Mouse (Mus musculus) hindbrain, embryonic 13.5 days (tissue): ENCODE data around the gene Kcnh1. TPM values are rescaled to one million over a fixed set of nuclear protein-coding genes. Genes with fewer than 3 reads are reported as not detected.

Source experiments
- ATAC-seq: fragments of 200-750 bp; cut with Nextera tagmentation; 2 replicates; pipeline ENCODE4 v1.8.0; 2017; ENCODE audit warnings: moderate TSS enrichment; ENCODE audit not compliant: low FRiP score
- H3K27ac ChIP-seq: fragments of 300-500 bp; sonication (generic); 2 replicates; pipeline ENCODE4 v1.5.1; 2015; ENCODE audit warnings: inconsistent platforms, mild to moderate bottlenecking, moderate library complexity
- H3K27me3 ChIP-seq: fragments of 300-500 bp; sonication (generic); 2 replicates; pipeline ENCODE4 v1.6.1; 2015; ENCODE audit warnings: mild to moderate bottlenecking, inconsistent platforms
- H3K36me3 ChIP-seq: fragments of 300-500 bp; sonication (generic); 2 replicates; pipeline ENCODE4 v1.6.1; 2015; ENCODE audit warnings: mild to moderate bottlenecking, inconsistent platforms
- H3K4me1 ChIP-seq: fragments of 300-500 bp; sonication (generic); replicated peaks from 2 replicates; pipeline ENCODE4 v1.6.1; 2015; ENCODE audit warnings: inconsistent platforms
- H3K4me2 ChIP-seq: fragments of 300-500 bp; sonication (generic); 2 replicates; pipeline ENCODE4 v1.6.1; 2015; ENCODE audit warnings: inconsistent platforms, mild to moderate bottlenecking, moderate library complexity
- H3K4me3 ChIP-seq: fragments of 300-500 bp; sonication (generic); 2 replicates; pipeline ENCODE4 v1.5.1; 2015; ENCODE audit warnings: mild to moderate bottlenecking, inconsistent platforms
- H3K9ac ChIP-seq: fragments of 300-500 bp; sonication (generic); 2 replicates; pipeline ENCODE4 v1.6.1; 2015; ENCODE audit warnings: mild to moderate bottlenecking, inconsistent platforms
- H3K9me3 ChIP-seq: fragments of 300-500 bp; sonication (generic); 2 replicates; pipeline ENCODE4 v1.6.1; 2016; ENCODE audit warnings: inconsistent platforms
- WGBS: fragments of 180-500 bp; shearing (Covaris S2); methylation state at CpG from one replicate; pipeline ENCODE4 v1.1.7; 2015; 5-methylcytosine and 5-hydroxymethylcytosine counted together
- polyA plus RNA-seq: library from polyadenylated mRNA; unstranded; fragments of >200 nt; fragmentation: Nextera tagmentation; extraction: Ambion mirVana; gene quantifications from 2 replicates; pipeline ENCODE4 v1.2.1, GENCODE M21; 2015

Gene Kcnh1
- polyA plus RNA-seq, 1 experiment from 2014 or later: 1.8 TPM

- Histone ChIP-seq H3K27ac (no peak overlapping the region), H3K4me1 (no peaks in the 10 kb centered on the region), H3K4me3 (no peak overlapping the region), H3K36me3 (no peaks in the 10 kb centered on the region), H3K9me3 (no peaks in the 10 kb centered on the region), H3K27me3 (no peaks in the 10 kb centered on the region), H3K9ac (no peak overlapping the region), H3K4me2 (no peak overlapping the region)
- WGBS: 87% methylated on average over 2 of the region's 2 CpGs
- ATAC-seq: no peak
These were observed 201.7 kb downstream of the Kcnh1 start for GRCm38 (mm10) chr1:192392232-192392631.

DNA sequence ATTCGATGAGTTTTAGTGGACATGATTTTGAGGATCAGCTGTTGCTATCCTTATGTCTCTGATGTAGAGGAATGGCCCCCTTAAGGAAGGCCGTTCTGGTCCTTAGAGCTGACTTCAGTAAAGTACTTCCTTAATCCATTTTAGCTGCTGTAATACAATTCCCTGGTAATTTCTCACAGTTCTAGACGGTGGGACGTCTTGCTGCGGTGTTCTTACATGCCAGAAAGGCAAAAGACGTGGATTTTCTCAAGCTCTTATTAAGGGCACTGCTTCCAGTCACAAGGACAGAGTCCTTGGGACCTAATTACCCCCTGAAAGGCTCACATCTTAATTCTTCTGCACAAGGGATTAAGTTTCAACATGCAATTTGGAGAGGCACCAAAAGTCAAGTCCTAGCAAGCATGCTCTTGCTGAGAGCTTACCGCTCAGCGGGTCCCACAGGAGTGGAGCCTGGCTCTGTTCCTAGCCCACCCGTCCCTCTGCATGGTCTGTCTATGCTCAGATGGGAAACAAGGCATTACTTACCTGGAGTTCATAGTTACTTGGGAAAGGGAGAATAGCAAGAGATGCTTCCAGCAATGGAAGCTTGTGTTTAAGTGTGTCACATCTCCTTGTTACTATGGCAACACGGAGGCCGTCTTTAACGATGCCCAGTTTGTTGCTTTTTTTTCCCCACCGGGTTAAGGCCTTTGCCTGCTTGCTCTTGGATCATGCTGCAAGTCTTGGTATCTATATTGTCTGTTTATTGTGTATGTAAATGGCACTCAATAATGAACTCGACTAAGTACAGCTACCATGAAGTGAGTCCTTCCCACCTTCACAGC lies 209.3 kb downstream of the Kcnh1 start:
- Histone ChIP-seq H3K36me3 (no peaks in the 10 kb centered on the region), H3K4me1 (no peaks in the 10 kb centered on the region), H3K9me3 (no peaks in the 10 kb centered on the region), H3K4me2 (no peak overlapping the region), H3K27me3 (no peaks in the 10 kb centered on the region), H3K4me3 (no peak overlapping the region), H3K27ac (no peak overlapping the region), H3K9ac (no peak overlapping the region)
- WGBS: 82% methylated on average over 14 of the region's 14 CpGs
- ATAC-seq: no peak

DNA sequence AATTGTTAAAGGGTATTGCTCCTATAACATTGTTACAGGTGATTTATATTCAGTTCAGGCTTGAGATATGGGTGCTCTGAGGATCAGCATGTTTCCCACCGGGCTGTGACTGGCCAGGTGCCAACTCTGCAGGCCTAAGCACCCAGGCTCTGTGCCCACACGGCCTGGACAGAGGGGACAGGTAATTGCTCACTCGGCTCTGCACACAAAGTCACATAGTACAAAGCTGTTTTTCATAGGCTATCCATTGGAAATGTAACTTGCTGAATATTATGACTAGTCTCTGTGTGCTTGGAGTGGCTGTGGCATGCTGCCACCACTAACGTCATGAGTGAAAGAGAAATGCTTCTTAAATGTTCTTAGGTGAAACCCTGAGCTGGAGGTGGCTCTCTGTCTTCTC lies 210.4 kb downstream of the Kcnh1 start:
- WGBS: 64% methylated on average over 4 of the region's 4 CpGs
- H3K9ac ChIP-seq: no peak overlapping the region
- H3K27me3 ChIP-seq: no peaks in the 10 kb centered on the region
- H3K9me3 ChIP-seq: no peaks in the 10 kb centered on the region
- H3K4me3 ChIP-seq: no peak overlapping the region
- H3K27ac ChIP-seq: no peak overlapping the region
- no peaks in the 10 kb centered on the region for H3K36me3 ChIP-seq
- no peak for ATAC-seq
- no peaks in the 10 kb centered on the region for H3K4me1 ChIP-seq
- no peak overlapping the region for H3K4me2 ChIP-seq

DNA sequence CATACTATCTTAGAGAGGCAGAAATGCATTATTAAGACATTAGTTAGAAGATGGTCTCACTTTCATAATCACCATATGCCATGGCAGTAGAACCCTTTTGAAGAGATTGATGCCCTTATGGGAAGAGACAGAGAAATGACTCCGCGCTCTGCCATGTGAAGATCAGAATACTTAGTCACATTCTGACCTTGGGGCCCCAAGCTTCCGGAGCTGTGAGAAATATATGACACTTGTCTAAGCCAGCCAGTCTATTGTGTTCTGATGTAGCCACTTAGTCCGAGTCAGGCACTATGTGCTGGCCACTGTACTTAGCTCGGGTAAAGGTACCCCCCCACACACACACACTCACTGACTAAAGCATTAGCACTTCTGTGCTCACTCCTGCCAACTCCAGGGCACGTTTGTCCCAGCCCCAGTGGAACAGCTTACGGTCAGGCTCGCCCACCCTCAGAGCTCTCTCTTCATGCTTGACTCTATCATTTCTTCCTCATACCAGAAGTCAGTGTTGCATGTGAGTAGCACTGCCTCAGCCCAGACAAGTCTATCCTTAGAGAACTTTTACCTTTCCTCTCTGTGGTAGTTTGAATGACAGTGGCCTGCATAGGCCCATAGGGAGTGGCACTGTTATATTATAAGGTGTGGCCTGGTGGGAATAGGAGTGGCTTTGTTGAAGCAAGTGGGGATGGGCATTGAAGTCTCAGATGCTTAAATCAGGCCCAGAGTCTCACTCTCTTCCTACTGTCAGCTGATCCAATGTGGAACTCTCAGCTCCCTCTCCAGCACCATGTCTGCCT lies 212.5 kb downstream of the Kcnh1 start:
- H3K9me3 ChIP-seq: no peaks in the 10 kb centered on the region
- H3K4me3 ChIP-seq: no peak overlapping the region
- H3K27me3 ChIP-seq: no peaks in the 10 kb centered on the region
- H3K36me3 ChIP-seq: no peaks in the 10 kb centered on the region
- no peaks in the 10 kb centered on the region for H3K4me1 ChIP-seq
- H3K27ac ChIP-seq: no peak overlapping the region
- H3K9ac ChIP-seq: no peak overlapping the region
- no peak for ATAC-seq
- H3K4me2 ChIP-seq: no peak overlapping the region
- 88% methylated on average over 8 of the region's 8 CpGs for WGBS

DNA sequence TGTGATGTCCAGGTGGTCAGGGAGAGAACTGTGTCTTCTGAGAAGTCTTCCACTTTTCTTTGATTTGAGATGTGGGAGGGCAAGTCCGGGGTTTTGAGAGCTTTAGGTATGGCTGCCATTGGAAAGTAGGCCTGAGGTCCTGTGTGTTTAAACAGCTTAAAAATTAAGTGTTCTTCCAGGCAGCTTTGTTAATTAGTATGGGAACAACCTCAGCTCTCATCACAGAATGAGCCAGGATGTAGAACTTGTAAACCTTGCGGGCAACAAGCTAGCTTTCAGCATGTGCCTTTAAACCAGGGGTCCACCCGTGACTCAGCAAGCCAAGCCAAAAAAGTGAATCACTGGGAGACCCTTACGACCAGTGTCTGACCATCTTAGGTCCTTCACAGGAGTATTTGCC lies 214.6 kb downstream of the Kcnh1 start:
- Histone ChIP-seq H3K27ac (no peak overlapping the region), H3K27me3 (no peaks in the 10 kb centered on the region), H3K9ac (no peak overlapping the region), H3K4me2 (no peak overlapping the region), H3K4me3 (no peak overlapping the region), H3K4me1 (no peaks in the 10 kb centered on the region), H3K36me3 (no peaks in the 10 kb centered on the region), H3K9me3 (no peaks in the 10 kb centered on the region)
- 87% methylated on average over 4 of the region's 4 CpGs for WGBS
- no peak for ATAC-seq

DNA sequence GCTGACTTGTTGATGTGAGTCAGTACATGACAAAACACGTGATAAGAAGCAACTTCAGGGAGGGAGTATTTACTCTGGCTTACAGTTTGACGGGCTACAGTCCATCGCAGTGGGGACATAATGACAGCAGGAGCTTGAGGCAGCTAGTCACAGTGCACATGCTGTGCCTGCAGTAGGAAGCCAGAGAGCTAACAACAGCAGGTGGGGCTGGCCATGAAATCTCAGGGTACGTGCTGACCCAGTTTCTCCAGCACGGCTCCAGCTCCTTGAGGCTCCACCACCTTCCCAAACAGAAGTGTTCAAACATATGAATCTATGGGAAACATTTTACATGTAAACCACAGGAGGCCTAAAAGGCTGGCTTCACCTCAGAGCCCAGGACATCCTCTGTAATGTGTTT lies 216.0 kb downstream of the Kcnh1 start:
- H3K36me3 ChIP-seq: no peaks in the 10 kb centered on the region
- H3K4me3 ChIP-seq: no peak overlapping the region
- no peak overlapping the region for H3K4me2 ChIP-seq
- no peaks in the 10 kb centered on the region for H3K4me1 ChIP-seq
- H3K9ac ChIP-seq: no peak overlapping the region
- H3K27me3 ChIP-seq: no peaks in the 10 kb centered on the region
- ATAC-seq: no peak
- H3K27ac ChIP-seq: no peak overlapping the region
- no peaks in the 10 kb centered on the region for H3K9me3 ChIP-seq
- 83% methylated on average over 5 of the region's 5 CpGs for WGBS

- WGBS: 68% methylated on average over 3 of the region's 3 CpGs
These were observed 225.2 kb downstream of the Kcnh1 start for GRCm38 (mm10) chr1:192415813-192416212.

DNA sequence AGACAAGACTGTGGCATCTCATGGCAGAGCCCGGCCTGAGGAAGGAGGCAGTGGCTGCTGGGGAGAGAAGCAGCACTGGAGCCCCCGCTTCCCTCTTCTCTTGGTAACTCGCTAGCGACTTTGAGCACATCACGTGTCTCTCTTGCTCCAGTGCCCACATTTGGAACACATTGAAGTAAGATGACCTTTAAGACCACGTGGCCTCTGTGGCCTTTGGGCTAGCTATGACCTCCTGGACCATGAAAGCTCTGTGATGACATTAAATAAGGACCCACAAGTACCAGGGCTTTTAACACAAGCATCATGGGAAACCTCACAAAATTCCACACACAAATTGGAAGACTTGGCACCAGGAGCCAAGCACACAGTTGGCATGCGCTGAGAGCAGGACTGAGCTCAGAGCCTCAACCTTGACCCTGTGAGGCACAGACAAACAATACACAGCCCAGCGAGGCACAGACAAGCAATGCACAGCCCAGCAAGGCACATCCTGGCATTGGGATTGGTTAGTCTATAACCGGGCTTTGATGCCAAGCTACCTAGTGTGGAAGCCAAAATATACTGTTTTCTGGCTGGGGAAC lies 225.8 kb downstream of the Kcnh1 start:
- H3K9me3 ChIP-seq: no peaks in the 10 kb centered on the region
- no peaks in the 10 kb centered on the region for H3K4me1 ChIP-seq
- H3K4me2 ChIP-seq: no peak overlapping the region
- H3K27ac ChIP-seq: no peak overlapping the region
- no peaks in the 10 kb centered on the region for H3K36me3 ChIP-seq
- no peak for ATAC-seq
- no peaks in the 10 kb centered on the region for H3K27me3 ChIP-seq
- WGBS: 69% methylated on average over 9 of the region's 9 CpGs
- no peak overlapping the region for H3K4me3 ChIP-seq
- H3K9ac ChIP-seq: no peak overlapping the region

More at GRCm38 (mm10) chr1:192415813-192416212, 225.2 kb downstream of the Kcnh1 start:
- no peak for ATAC-seq
- no peak overlapping the region for H3K4me2 ChIP-seq
- H3K4me3 ChIP-seq: no peak overlapping the region
- H3K4me1 ChIP-seq: no peaks in the 10 kb centered on the region
- no peaks in the 10 kb centered on the region for H3K27me3 ChIP-seq
- H3K36me3 ChIP-seq: no peaks in the 10 kb centered on the region
- no peak overlapping the region for H3K27ac ChIP-seq
- no peaks in the 10 kb centered on the region for H3K9me3 ChIP-seq
- H3K9ac ChIP-seq: no peak overlapping the region

GRCm38 (mm10) chr1:192419176-192419575 lies 228.6 kb downstream of the Kcnh1 start:
- no peaks in the 10 kb centered on the region for H3K36me3 ChIP-seq
- H3K4me2 ChIP-seq: no peak overlapping the region
- H3K9me3 ChIP-seq: no peaks in the 10 kb centered on the region
- H3K9ac ChIP-seq: no peak overlapping the region
- H3K4me3 ChIP-seq: no peak overlapping the region
- H3K4me1 ChIP-seq: no peaks in the 10 kb centered on the region
- WGBS: 89% methylated on average over 5 of the region's 5 CpGs
- H3K27me3 ChIP-seq: no peaks in the 10 kb centered on the region
- ATAC-seq: no peak
- no peak overlapping the region for H3K27ac ChIP-seq

DNA sequence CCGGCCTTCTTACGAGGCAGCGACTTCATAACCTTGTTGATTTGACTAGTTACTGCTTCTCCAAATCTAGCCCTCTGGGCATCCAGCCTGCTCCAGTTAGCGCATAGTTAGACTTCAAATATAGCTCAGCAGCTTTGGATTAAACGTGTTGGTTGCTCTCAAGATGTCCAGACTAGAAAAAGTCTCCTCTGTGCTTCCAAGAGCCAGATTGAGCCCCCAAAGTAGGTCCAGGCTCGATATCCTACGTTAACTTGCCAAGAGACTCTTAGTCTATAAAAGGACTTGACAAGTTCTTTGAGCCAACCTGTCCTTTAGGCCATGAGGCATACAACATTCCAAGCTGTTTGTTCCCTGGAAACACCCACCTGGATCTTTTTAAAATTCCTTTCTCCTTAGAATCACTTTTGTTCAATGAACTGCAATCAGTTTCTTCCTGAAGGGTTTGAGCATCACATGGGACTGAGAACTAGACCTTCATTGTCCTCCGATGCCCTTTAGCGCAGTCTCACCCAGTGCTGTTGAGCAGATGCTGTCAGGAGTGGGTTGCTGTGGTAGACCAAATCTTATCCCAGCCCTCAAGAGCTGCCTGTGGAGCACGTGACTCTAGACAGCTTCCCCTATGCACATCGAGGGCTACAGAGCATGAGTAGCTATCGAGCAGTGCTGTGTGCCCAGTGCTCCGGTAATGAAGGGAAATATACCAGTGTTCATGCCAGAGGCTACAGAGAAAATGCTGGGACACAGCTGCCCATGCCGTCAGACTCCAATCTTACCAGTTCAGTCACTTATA lies 231.0 kb downstream of the Kcnh1 start:
- no peaks in the 10 kb centered on the region for H3K9me3 ChIP-seq
- no peaks in the 10 kb centered on the region for H3K27me3 ChIP-seq
- no peak overlapping the region for H3K9ac ChIP-seq
- no peak for ATAC-seq
- no peaks in the 10 kb centered on the region for H3K4me1 ChIP-seq
- no peak overlapping the region for H3K4me3 ChIP-seq
- WGBS: 92% methylated on average over 14 of the region's 14 CpGs
- no peak overlapping the region for H3K4me2 ChIP-seq
- no peak overlapping the region for H3K27ac ChIP-seq
- no peaks in the 10 kb centered on the region for H3K36me3 ChIP-seq

- Histone ChIP-seq H3K4me3 (no peak overlapping the region), H3K9ac (no peak overlapping the region), H3K4me1 (peaks cover 6% of the 10 kb centered on the region), H3K9me3 (no peaks in the 10 kb centered on the region), H3K27ac (no peak overlapping the region), H3K36me3 (no peaks in the 10 kb centered on the region), H3K4me2 (no peak overlapping the region), H3K27me3 (no peaks in the 10 kb centered on the region)
- WGBS: 87% methylated on average over 2 of the region's 2 CpGs
- ATAC-seq: no peak
These were observed 240.8 kb downstream of the Kcnh1 start for GRCm38 (mm10) chr1:192431423-192431822.

GRCm38 (mm10) chr1:192435503-192435902 lies 244.9 kb downstream of the Kcnh1 start:
- Histone ChIP-seq H3K9ac (no peak overlapping the region), H3K36me3 (no peaks in the 10 kb centered on the region), H3K4me1 (no peaks in the 10 kb centered on the region; the same call in none of the 2 replicates), H3K4me2 (no peak overlapping the region), H3K27ac (no peak overlapping the region), H3K9me3 (no peaks in the 10 kb centered on the region), H3K27me3 (no peaks in the 10 kb centered on the region), H3K4me3 (no peak overlapping the region)
- 80% methylated on average over 2 of the region's 2 CpGs for WGBS
- no peak for ATAC-seq
